Mouse (Mus musculus): ENCODE results near the gene Mael. TPM values are rescaled to one million over a fixed set of nuclear protein-coding genes. Genes with fewer than 3 reads are reported as not detected.

Gene Mael
- under 1 TPM in 1 of 2 experiments, not detected in 1; 0.52 TPM for total RNA-seq (2021)

GRCm38 (mm10) chr1:166238315-166238969, at the start of gene Mael:
TSS of gene Mael (minus strand) at chr1:166238747.
- intact Hi-C loops (cut with DNase I): no loop called here
- DNase-seq (ENCODE audit: low spot score in 2 of 2): no peak

- no peak for DNase-seq (ENCODE audit: low spot score in 2 of 2)
Observed at GRCm38 (mm10) chr1:166286231-166286630, 47.7 kb upstream of the Mael start.

GRCm38 (mm10) chr1:166284390-166284789, 45.8 kb upstream of the Mael start:
- intact Hi-C loops (cut with DNase I): no loop called here
- DNase-seq (ENCODE audit: low spot score in 2 of 2): no peak

More at GRCm38 (mm10) chr1:166286231-166286630, 47.7 kb upstream of the Mael start:
- intact Hi-C loops (cut with DNase I): no loop called here

GRCm38 (mm10) chr1:166283451-166283850, 44.9 kb upstream of the Mael start:
- intact Hi-C loops (cut with DNase I): no loop called here
- no peak for DNase-seq (ENCODE audit: low spot score in 2 of 2)

GRCm38 (mm10) chr1:166282597-166283210, 44.2 kb upstream of the Mael start:
- DNase-seq (ENCODE audit: low spot score in 2 of 2): peak in 1 of 2 experiments; percentile 67
- intact Hi-C loops (cut with DNase I): no loop called here

- intact Hi-C loops (cut with DNase I): loop anchor here (2.0 kb wide), 1 partner anchor 25 kb away; no protein-coding TSS in a partner anchor
- no peak for DNase-seq (ENCODE audit: low spot score in 2 of 2)
Observed at GRCm38 (mm10) chr1:166281836-166282235, 43.3 kb upstream of the Mael start.

GRCm38 (mm10) chr1:166281287-166281686, 42.7 kb upstream of the Mael start:
- intact Hi-C loops (cut with DNase I): loop anchor here (2.0 kb wide), 1 partner anchor 24 kb away; no protein-coding TSS in a partner anchor
- no peak for DNase-seq (ENCODE audit: low spot score in 2 of 2)

- intact Hi-C loops (cut with DNase I): loop anchor here (2.0 kb wide), 1 partner anchor 24 kb away; no protein-coding TSS in a partner anchor
- peak in 1 of 2 experiments; percentile 63 for DNase-seq (ENCODE audit: low spot score in 2 of 2)
Observed at GRCm38 (mm10) chr1:166280566-166280965, 42.0 kb upstream of the Mael start.

- intact Hi-C loops (cut with DNase I): loop anchor here (2.0 kb wide), 1 partner anchor 23 kb away; no protein-coding TSS in a partner anchor
Observed at GRCm38 (mm10) chr1:166279580-166280206, 41.1 kb upstream of the Mael start.

GRCm38 (mm10) chr1:166278786-166279185, 40.2 kb upstream of the Mael start:
- DNase-seq (ENCODE audit: low spot score in 2 of 2): no peak
- intact Hi-C loops (cut with DNase I): no loop called here

More at GRCm38 (mm10) chr1:166279580-166280206, 41.1 kb upstream of the Mael start:
- no peak for DNase-seq (ENCODE audit: low spot score in 2 of 2)

GRCm38 (mm10) chr1:166268218-166268617, 29.7 kb upstream of the Mael start:
- no peak for DNase-seq (ENCODE audit: low spot score in 2 of 2)
- intact Hi-C loops (cut with DNase I): no loop called here

- intact Hi-C loops (cut with DNase I): no loop called here
- DNase-seq (ENCODE audit: low spot score in 2 of 2): no peak
Observed at GRCm38 (mm10) chr1:166266918-166267317, 28.4 kb upstream of the Mael start.

- DNase-seq (ENCODE audit: low spot score in 2 of 2): no peak
- intact Hi-C loops (cut with DNase I): no loop called here
Observed at GRCm38 (mm10) chr1:166266001-166266705, 27.6 kb upstream of the Mael start.

- peak in 1 of 2 experiments; percentile 11 for DNase-seq (ENCODE audit: low spot score in 2 of 2)
- intact Hi-C loops (cut with DNase I): loop anchor here (5.0 kb wide), 2 partner anchors 53 to 77 kb away; no protein-coding TSS in a partner anchor
Observed at GRCm38 (mm10) chr1:166259526-166259925, 21.0 kb upstream of the Mael start.

GRCm38 (mm10) chr1:166256898-166257297, 18.4 kb upstream of the Mael start:
- no peak for DNase-seq (ENCODE audit: low spot score in 2 of 2)
- intact Hi-C loops (cut with DNase I): loop anchor here (2.0 to 5.0 kb wide), 3 partner anchors 24 to 75 kb away; no protein-coding TSS in a partner anchor

- DNase-seq (ENCODE audit: low spot score in 2 of 2): peak in 1 of 2 experiments; percentile 22
Observed at GRCm38 (mm10) chr1:166256302-166256701, 17.8 kb upstream of the Mael start.

GRCm38 (mm10) chr1:166255651-166256050, 17.1 kb upstream of the Mael start:
- peak; percentile 23 to 39 for DNase-seq (ENCODE audit: low spot score in 2 of 2)
- intact Hi-C loops (cut with DNase I): loop anchor here (2.0 to 5.0 kb wide), 4 partner anchors 25 to 73 kb away; no protein-coding TSS in a partner anchor

More at GRCm38 (mm10) chr1:166256302-166256701, 17.8 kb upstream of the Mael start:
- intact Hi-C loops (cut with DNase I): loop anchor here (2.0 to 5.0 kb wide), 3 partner anchors 24 to 74 kb away; no protein-coding TSS in a partner anchor

GRCm38 (mm10) chr1:166255091-166255490, 16.5 kb upstream of the Mael start:
- no peak for DNase-seq (ENCODE audit: low spot score in 2 of 2)
- intact Hi-C loops (cut with DNase I): loop anchor here (2.0 to 5.0 kb wide), 3 partner anchors 44 to 73 kb away; no protein-coding TSS in a partner anchor
